Mouse (Mus musculus): ENCODE measurements at regions not wholly inside any gene's neighbourhood (a gene's known extent, or its start where the extent isn't known, plus 50 kb on each side); places are given as distances from the start of the nearest gene placed in this dataset.

DNA sequence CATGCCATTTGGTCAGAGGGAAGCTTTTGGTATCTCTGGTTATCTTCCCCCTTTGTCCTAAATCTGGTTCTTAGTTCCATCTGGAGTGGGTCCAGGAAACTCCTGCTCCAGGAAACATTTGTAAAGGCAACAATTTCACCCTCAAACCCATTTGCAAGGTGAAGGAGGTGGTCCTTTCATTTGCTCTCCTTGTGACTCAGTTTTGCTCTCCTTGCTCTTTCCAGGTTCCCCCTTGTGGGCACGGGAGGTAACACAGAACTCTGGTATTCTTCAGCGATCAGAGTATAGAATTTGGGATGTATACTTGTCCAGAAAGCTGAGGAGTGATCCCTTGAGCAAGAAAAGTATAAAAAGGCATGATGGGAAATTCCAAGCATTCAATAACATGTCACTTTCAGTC lies 123.8 kb downstream of the Sec61b start:
- WGBS: 48% methylated on average over 2 of the region's 2 CpGs
- Histone ChIP-seq H3K36me3 (no peaks in the 10 kb centered on the region), H3K27ac (no peak overlapping the region)

DNA sequence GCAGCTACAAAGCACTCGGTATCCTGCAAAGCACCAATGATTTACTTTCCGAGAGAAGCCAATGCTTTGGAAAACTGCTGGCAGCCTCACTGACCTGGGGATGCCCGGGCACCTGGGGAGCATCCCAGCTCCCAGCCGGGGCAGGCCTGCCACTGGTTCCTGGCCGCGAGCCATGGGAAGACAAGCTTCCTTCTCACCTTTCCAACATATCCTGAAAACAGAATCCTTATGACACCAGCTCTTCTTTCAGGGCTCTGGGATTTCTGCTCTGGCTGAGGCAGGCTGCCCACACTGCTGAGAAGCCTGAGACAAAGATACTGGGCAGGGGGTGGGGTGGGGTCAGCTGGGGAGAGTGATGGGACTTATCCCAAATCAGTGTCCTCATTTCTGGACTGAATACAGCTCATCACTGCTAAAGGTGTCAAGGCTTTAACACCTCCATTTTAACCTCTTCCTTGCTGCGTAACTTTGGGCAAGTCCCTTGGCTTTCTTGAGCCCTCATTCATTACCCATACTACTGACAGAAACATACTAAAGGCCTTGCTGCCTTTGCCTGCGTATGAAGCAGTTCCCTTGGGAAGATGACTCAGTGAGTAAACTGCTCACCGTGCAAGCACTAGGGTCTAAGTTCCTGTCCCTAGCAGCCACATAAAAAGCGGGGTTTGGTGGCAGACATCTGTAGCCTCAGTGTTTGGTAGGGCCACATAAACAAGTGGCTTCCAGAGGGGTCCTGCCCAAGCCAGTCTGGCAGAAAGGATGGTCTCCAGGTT lies 127.0 kb downstream of the Sec61b start:
- Histone ChIP-seq H3K4me1 (replicated peaks) (0 out of 2 replicates have a peak, but pooled peaks cover 5% of the 10 kb centered on the region), H3K4me3 (replicated peaks) (no peak overlapping the region), H3K4me2 (replicated peaks) (no peak overlapping the region), H3K9me3 (no peaks in the 10 kb centered on the region), H3K27me3 (no peaks in the 10 kb centered on the region), H3K9ac (replicated peaks) (no peak overlapping the region), H3K27ac (no peak overlapping the region), H3K36me3 (no peaks in the 10 kb centered on the region)
- 85% methylated on average over 10 of the region's 10 CpGs for whole genome bisulfite sequencing
- no peak for ATAC-seq

More for the DNA sequence above, 123.8 kb downstream of the Sec61b start:
- H3K9me3 ChIP-seq: no peaks in the 10 kb centered on the region
- ATAC-seq: no peak
- H3K27me3 ChIP-seq: no peaks in the 10 kb centered on the region
- H3K9ac ChIP-seq (replicated peaks): no peak overlapping the region
- no peaks in the 10 kb centered on the region for H3K4me1 ChIP-seq (replicated peaks)
- no peak overlapping the region for H3K4me2 ChIP-seq (replicated peaks)
- H3K4me3 ChIP-seq (replicated peaks): no peak overlapping the region

DNA sequence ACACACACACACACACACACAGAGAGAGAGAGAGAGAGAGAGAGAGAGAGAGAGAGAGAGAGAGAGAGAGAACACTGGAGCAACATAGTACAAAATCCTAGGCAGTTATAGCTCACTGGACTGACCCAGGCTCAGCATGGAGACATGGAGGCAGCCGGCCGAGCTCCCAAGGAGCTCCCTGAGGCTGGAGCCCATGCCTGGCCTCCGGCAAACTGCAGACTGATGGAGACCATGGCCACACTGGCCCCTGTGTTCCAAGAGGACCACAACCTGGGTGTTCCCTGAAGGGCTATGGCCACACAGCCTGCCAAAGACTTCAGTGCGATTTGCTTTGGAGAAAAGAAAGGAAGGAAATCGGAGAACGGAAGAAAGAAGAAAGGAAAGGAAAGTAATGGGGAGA lies 128.9 kb downstream of the Sec61b start:
- Histone ChIP-seq H3K9me3 (no peaks in the 10 kb centered on the region), H3K27ac (no peak overlapping the region), H3K4me1 (replicated peaks) (peaks cover 7% of the 10 kb centered on the region; the same call in 1 of the 2 replicates), H3K9ac (replicated peaks) (no peak overlapping the region), H3K27me3 (no peaks in the 10 kb centered on the region), H3K4me3 (replicated peaks) (no peak overlapping the region), H3K4me2 (replicated peaks) (peak overlapping the region; percentile 39), H3K36me3 (no peaks in the 10 kb centered on the region)
- WGBS: 59% methylated on average over 6 of the region's 6 CpGs
- ATAC-seq: no peak

DNA sequence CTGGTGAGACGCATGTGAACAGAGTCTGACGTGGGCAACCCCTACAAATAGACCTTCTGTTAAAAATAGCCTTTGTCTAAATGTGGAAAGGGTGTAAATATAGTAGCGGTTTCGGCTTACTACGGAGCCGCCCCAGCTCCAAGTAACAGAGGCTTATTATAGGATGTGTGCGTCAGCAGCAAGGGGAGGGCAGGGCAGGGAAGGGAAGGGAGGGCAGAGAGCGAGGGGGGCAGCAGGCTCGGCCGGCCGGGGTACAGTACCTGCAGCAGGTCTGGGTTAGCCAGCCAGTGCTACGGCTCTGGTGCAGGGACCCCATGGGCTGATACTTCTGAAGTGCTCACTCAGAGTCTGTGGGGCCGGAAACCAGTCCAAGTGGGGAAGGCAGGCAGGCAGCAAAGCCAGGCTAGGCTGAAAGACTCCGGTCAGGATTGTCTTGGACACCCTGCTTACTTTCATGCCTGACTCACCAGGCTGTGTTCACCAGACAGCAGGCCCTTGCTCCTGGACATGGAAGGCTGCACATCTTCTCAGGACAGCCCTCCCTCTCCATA lies 129.5 kb downstream of the Sec61b start:
- 39% methylated on average over 14 of the region's 14 CpGs for WGBS
- peak overlapping the region; percentile 20; the same call in 1 of the 2 replicates for H3K4me3 ChIP-seq (replicated peaks)
- no peak overlapping the region for H3K9ac ChIP-seq (replicated peaks)

DNA sequence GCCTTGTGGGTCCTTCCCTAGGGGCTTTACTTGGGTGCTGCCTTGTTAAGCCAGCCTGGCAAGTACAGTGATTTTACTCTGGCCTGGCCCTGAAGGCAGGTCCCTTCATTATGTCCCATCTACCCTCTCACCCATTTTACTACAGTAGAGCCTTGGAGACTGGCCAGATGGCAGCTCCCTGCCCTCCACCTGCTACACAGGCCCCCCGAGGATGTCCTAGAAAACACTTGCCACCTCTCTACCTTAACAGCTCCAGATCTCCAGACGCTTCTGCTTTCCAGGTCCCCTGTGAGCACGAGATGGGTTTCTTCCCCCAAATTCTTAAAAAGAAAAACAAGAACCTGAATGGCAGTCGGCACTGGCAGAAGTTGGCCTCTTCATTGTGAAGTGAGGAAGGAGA lies 131.2 kb downstream of the Sec61b start:
- Histone ChIP-seq H3K4me3 (replicated peaks) (no peak overlapping the region), H3K9ac (replicated peaks) (no peak overlapping the region), H3K36me3 (no peaks in the 10 kb centered on the region), H3K4me1 (replicated peaks) (peaks cover 14% of the 10 kb centered on the region), H3K9me3 (no peaks in the 10 kb centered on the region), H3K27ac (no peak overlapping the region), H3K27me3 (no peaks in the 10 kb centered on the region), H3K4me2 (replicated peaks) (no peak overlapping the region)
- WGBS: 90% methylated on average over 4 of the region's 4 CpGs
- ATAC-seq: no peak

More for the DNA sequence above, 129.5 kb downstream of the Sec61b start:
- ATAC-seq: peak; percentile 56; the same call in 1 of the 2 replicates
- peaks cover 12% of the 10 kb centered on the region for H3K4me1 ChIP-seq (replicated peaks)
- no peak overlapping the region for H3K27ac ChIP-seq
- H3K9me3 ChIP-seq: no peaks in the 10 kb centered on the region
- H3K36me3 ChIP-seq: no peaks in the 10 kb centered on the region
- no peaks in the 10 kb centered on the region for H3K27me3 ChIP-seq
- peak overlapping the region; percentile 39 for H3K4me2 ChIP-seq (replicated peaks)

DNA sequence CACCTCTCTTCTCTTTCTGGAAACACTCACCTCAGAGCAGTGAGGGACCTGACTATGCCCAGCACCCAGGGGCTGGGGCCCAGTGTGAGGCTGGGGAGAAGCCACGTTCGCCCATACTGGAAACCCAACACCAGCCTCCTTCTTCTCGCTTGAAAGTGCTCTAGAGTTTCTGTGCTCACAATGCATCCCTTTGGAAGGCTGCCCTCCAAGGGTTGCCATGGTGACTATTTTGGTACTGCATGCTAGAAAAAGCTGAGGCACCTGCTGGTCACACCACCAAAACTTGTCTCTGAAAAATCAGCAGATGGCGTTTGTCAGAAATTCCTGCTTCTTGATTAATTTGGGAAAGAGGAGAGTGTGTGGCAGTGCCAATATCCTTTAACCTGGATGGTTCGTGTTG lies 134.2 kb downstream of the Sec61b start:
- 0 out of 2 replicates have a peak, but pooled peaks have one; percentile 14 for ATAC-seq
- WGBS: 40% methylated on average over 5 of the region's 5 CpGs

DNA sequence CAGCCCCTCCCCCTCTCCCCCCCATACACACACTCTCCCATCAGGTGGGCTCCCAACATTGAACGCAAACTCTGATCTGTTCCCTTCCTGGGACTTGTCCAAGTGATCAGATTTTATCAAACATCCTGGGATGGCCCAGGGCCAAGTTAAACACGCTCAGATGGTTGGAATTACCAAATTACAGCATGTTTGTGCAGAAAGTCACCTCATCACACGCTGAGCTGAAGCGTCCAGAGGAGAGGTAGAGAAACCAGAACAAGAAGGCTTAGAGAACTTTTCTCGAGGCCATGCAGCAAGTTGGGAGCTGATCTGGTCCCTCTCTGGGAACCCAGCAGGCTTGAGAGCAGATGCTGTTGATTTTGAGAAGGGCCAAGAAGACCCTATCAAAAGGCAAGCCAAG lies 136.5 kb downstream of the Sec61b start:
- no peaks in the 10 kb centered on the region for H3K9me3 ChIP-seq
- no peaks in the 10 kb centered on the region for H3K36me3 ChIP-seq
- H3K4me2 ChIP-seq (replicated peaks): no peak overlapping the region
- H3K4me3 ChIP-seq (replicated peaks): no peak overlapping the region
- no peaks in the 10 kb centered on the region for H3K27me3 ChIP-seq
- peaks cover 10% of the 10 kb centered on the region for H3K4me1 ChIP-seq (replicated peaks)
- no peak for ATAC-seq
- no peak overlapping the region for H3K9ac ChIP-seq (replicated peaks)
- 84% methylated on average over 5 of the region's 5 CpGs for WGBS
- H3K27ac ChIP-seq: no peak overlapping the region

More for the DNA sequence above, 134.2 kb downstream of the Sec61b start:
- H3K9ac ChIP-seq (replicated peaks): no peak overlapping the region
- H3K27ac ChIP-seq: no peak overlapping the region
- no peak overlapping the region for H3K4me3 ChIP-seq (replicated peaks)
- no peaks in the 10 kb centered on the region for H3K36me3 ChIP-seq
- H3K4me2 ChIP-seq (replicated peaks): no peak overlapping the region
- H3K4me1 ChIP-seq (replicated peaks): peaks cover 14% of the 10 kb centered on the region
- no peaks in the 10 kb centered on the region for H3K9me3 ChIP-seq
- H3K27me3 ChIP-seq: no peaks in the 10 kb centered on the region

DNA sequence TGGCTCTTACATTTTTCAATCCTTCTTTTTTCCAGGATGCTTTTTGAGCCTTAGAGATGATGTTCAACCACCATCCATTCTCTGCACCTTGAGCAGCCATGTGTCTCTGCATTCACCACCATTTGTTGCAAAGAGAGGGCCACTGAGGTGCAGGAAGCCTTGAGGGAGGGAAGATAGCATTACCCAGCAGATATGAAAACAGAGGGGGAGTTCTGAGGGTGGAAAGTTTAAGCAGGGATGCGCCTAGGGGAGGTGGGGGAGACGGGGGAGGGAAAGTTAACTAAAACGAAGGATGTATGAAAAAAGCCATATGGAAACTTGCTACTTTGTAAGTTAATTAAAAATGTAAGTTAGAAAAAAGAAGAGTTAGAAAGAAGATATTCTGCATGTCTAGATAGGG lies 142.1 kb downstream of the Sec61b start:
- no peak overlapping the region for H3K4me3 ChIP-seq (replicated peaks)
- no peak for ATAC-seq
- 93% methylated on average over 3 of the region's 3 CpGs for WGBS
- H3K4me2 ChIP-seq (replicated peaks): no peak overlapping the region
- H3K4me1 ChIP-seq (replicated peaks): no peaks in the 10 kb centered on the region
- H3K9me3 ChIP-seq: no peaks in the 10 kb centered on the region
- H3K27ac ChIP-seq: no peak overlapping the region
- no peaks in the 10 kb centered on the region for H3K27me3 ChIP-seq
- no peak overlapping the region for H3K9ac ChIP-seq (replicated peaks)
- no peaks in the 10 kb centered on the region for H3K36me3 ChIP-seq

DNA sequence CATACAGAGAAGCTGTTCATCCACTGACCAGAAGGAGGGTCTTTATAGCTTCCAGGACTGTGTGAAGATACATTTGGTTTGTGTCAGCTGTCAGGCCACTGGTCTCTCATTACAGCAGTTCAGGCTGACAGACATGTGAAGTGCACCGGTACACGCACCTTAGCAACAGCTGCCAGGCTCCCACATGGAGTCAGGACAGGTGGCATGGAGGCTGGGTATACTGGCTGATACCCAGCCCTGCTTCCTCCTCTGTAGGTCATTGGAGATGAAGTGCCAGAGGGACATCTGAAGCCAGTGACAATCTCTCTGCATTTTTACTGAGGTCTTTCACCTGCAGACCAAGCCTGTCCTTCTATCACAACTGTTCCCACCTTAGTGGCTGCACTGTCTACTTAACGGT lies 146.2 kb downstream of the Sec61b start:
- Histone ChIP-seq H3K36me3 (no peaks in the 10 kb centered on the region), H3K4me1 (replicated peaks) (no peaks in the 10 kb centered on the region), H3K9me3 (no peaks in the 10 kb centered on the region), H3K27me3 (no peaks in the 10 kb centered on the region), H3K27ac (no peak overlapping the region), H3K4me3 (replicated peaks) (no peak overlapping the region), H3K4me2 (replicated peaks) (no peak overlapping the region), H3K9ac (replicated peaks) (no peak overlapping the region)
- 91% methylated on average over 3 of the region's 3 CpGs for WGBS
- ATAC-seq: no peak

DNA sequence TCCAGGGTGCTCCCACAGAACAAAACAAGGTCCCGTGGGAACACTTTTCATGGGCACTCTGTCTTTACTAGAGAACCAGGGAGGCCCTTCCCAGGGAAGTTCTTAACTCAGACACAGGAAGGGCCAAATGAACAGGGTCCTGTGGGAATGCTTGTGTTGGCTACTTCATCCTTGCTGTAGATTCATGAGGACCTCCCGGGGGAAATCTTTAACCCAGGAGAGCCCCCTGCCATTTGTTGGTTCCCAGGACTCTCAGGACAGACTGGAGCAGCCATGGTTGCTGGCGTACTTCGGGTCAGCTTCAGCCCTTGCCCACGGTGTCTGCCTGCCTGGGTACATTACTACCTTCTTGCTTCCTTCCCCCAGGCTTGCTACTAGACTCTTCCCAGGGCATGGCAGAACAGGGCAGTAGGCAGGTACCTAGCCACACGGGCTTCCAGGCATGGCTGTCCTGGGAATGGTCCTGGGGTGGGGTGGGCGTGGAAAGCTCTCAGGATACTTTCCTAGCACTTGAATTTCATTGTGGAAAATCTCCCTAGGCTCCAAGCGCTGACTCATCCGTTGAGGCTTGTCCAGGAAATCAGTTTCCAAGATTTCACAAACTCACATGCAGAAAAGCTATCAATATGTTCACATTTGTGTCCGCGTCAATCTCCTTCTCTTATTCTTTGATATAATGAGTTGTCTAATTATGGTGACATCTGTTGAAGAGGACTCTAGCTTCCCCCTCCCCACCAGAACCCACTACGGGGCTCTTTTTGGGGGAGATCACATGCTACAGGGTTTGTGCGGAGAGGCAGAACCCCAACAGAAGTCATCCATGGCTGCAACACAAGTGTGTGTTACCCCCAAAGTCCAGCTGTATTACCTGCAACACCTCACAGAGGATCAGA lies 148.6 kb downstream of the Sec61b start:
- H3K27ac ChIP-seq: no peak overlapping the region
- no peaks in the 10 kb centered on the region for H3K9me3 ChIP-seq
- no peaks in the 10 kb centered on the region for H3K4me1 ChIP-seq (replicated peaks)
- H3K9ac ChIP-seq (replicated peaks): no peak overlapping the region
- H3K4me3 ChIP-seq (replicated peaks): no peak overlapping the region
- 87% methylated on average over 13 of the region's 13 CpGs for WGBS
- H3K36me3 ChIP-seq: no peaks in the 10 kb centered on the region
- no peaks in the 10 kb centered on the region for H3K27me3 ChIP-seq
- no peak for ATAC-seq
- H3K4me2 ChIP-seq (replicated peaks): no peak overlapping the region

DNA sequence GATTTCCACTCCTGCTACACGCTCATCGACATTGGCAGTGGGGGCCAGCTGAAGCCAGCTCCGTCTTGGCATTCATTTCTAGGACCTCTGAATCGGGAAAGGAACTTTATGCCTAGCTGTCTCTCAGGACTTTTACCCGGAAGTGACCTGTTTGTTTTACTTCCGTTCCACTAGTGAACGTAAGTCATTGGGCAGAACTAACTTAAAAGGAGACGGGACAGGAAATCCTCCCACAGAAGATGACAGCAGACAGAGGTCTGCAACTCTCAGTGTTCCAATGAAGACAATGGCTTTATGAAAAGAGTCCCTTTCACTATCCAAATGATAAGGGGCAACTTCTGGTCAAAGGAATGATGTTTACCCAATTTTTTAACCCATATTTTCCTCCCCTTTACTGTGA lies 155.5 kb downstream of the Sec61b start:
- Histone ChIP-seq H3K4me1 (replicated peaks) (no peaks in the 10 kb centered on the region), H3K9me3 (no peaks in the 10 kb centered on the region), H3K9ac (replicated peaks) (no peak overlapping the region), H3K27ac (no peak overlapping the region), H3K27me3 (no peaks in the 10 kb centered on the region), H3K36me3 (no peaks in the 10 kb centered on the region), H3K4me3 (replicated peaks) (no peak overlapping the region), H3K4me2 (replicated peaks) (no peak overlapping the region)
- no peak for ATAC-seq
- WGBS: 76% methylated on average over 8 of the region's 8 CpGs

DNA sequence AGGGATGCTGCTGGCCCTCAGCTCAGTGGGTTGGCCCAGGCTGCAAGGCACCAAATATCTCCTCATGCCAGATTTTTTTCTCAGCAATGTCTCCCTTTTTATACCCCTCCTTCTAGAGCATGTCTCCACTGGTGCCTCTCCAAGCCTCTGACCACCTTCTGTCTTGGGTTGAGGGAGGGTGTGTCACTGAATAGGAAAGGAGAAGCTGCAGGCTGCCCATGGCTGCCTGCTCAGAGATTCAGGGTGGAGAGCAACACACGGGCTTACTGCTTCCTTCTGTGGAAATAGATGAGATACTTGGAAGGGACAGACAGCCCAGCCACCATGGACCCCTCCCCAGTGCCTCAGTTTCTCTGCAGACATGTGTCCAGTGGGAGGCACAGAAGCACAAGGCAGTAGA lies 156.0 kb downstream of the Sec61b start:
- no peak for ATAC-seq
- no peak overlapping the region for H3K9ac ChIP-seq (replicated peaks)
- H3K4me1 ChIP-seq (replicated peaks): no peaks in the 10 kb centered on the region
- H3K9me3 ChIP-seq: no peaks in the 10 kb centered on the region
- H3K4me2 ChIP-seq (replicated peaks): no peak overlapping the region
- H3K27ac ChIP-seq: no peak overlapping the region
- no peak overlapping the region for H3K4me3 ChIP-seq (replicated peaks)
- H3K36me3 ChIP-seq: no peaks in the 10 kb centered on the region
- WGBS: 60% methylated on average over 1 of the region's 1 CpGs
- no peaks in the 10 kb centered on the region for H3K27me3 ChIP-seq
